Mouse (Mus musculus): ENCODE results near the gene Kalrn. TPM values are rescaled to one million over a fixed set of nuclear protein-coding genes. Genes with fewer than 3 reads are reported as not detected.
"Not testable (repeated sequence)": the region's sequence is repeated elsewhere in the genome, so short reads cannot be mapped to it uniquely, and the experiment has no call there.

Kalrn gene
- total RNA-seq, 2 experiments from 2014 or later = 478 to 544 TPM

- intact Hi-C loops (cut with DNase I) = no loop called here
- peak in 1 of 2 experiments; percentile 47 for DNase-seq (ENCODE audit: low spot score in 2 of 2)
Observed at GRCm38 (mm10) chr16:34334919-34335318, 238.4 kb downstream of the Kalrn start.

DNA sequence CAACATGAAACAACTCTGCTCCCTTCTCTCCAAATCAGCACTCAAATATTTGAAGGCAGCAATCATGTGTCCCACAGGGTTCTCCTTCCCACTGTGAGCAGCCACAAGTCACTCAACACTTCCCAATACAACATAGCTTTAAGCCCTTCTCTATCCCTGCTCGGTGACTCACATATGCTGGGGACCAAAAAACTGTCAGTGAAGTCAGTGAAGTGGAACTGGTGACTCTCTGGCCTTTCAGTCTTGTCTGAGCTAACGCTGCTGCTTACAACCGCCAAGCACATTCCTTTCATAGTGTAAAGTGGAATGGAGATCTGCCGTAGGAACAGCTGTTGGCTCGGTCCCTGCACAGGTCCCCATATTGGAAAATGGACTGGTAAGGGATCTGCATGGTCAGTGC, 241.7 kb downstream of the Kalrn start:
- no peak for DNase-seq (ENCODE audit: low spot score in 2 of 2)
- intact Hi-C loops (cut with DNase I) = no loop called here

GRCm38 (mm10) chr16:34329876-34330275, 243.5 kb downstream of the Kalrn start:
- intact Hi-C loops (cut with DNase I) = no loop called here
- no peak for DNase-seq (ENCODE audit: low spot score in 2 of 2)

DNA sequence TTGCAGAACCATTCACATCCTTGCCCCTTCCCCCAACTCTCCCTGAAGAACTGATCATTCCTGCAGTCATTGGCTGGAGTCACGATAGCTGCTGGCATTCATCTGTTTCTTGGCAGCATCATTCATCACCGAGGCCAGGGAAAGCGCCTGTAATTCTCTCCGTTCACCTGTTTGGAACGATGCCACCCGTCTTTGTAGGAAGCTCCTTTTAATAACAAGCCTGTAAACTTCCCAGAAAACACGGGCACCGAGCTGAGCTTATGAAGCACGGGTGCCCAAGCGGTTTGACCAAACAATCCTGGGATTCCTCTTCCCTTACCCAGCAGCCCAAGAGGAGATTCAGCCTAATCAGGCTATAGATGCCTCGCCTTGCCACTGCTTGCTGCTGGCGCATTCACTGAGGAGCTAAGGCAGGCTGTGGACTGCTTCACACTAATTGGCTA, 243.9 kb downstream of the Kalrn start:
- intact Hi-C loops (cut with DNase I) = no loop called here
- peak; percentile 45 to 48 for DNase-seq (ENCODE audit: low spot score in 2 of 2)

DNA sequence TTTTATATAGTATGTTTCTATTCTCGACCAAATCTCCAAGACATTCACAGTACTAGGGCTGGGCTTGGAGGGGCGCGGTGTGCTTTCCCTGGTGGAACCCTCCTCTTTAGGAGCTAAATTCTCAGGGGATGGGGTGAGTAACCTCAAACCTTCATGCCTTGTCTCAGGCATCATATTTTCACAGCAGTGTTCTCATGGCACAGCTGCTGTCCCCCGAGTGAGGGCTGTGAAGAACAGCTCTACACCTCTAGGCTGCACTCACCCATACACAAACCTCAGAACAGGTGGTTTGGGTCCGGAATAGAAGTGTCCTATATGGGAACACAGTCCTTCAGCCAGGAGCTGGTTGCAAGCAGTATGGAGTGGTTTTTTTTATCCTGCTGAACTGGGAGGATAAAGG, 245.4 kb downstream of the Kalrn start:
- intact Hi-C loops (cut with DNase I) = no loop called here
- DNase-seq (ENCODE audit: low spot score in 2 of 2) = no peak

DNA sequence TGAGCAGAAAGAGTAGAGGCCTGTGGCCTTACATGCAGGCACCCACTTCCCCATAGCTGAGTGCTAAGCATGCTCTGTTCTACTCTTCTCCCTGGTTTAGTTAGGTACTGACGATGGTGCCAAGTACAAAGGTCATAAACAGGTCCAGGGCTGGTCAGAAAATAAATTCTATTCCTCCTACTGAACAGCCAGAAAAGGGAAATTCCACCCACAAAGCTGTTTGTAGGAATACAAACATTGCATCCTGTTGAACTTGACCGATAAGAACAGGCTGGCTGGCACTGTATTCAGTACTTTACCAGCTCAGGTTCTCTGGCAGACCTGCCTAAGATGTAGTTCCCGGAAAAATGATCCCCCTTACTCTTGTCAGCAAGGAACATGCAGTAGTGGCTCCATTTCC, 247.5 kb downstream of the Kalrn start:
- intact Hi-C loops (cut with DNase I) = no loop called here
- DNase-seq (ENCODE audit: low spot score in 2 of 2) = no peak

DNA sequence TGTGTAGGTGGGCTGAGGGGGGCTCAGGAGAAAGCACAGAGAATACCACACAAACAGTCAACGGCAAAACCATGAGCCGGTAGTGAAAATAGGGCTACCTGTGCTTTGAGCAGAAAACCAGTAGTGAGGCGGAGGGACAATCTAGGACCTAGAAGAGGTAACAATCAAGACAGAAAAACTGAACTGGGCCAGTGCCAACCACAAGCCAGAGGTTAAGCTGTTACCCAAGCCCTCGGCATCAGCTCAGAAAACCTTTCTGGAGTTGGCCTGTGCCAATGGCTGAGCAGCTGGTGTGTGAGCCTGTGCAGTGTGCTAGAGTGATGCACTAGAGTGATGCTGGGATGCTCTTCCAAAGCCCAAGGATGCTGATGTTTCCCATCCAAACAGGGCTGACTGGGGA, 248.2 kb downstream of the Kalrn start:
- no peak for DNase-seq (ENCODE audit: low spot score in 2 of 2)
- intact Hi-C loops (cut with DNase I) = no loop called here

GRCm38 (mm10) chr16:34324735-34325134, 248.6 kb downstream of the Kalrn start:
- intact Hi-C loops (cut with DNase I) = no loop called here
- no peak for DNase-seq (ENCODE audit: low spot score in 2 of 2)

GRCm38 (mm10) chr16:34323496-34323895, 249.8 kb downstream of the Kalrn start:
- intact Hi-C loops (cut with DNase I) = no loop called here
- no peak for DNase-seq (ENCODE audit: low spot score in 2 of 2)

- intact Hi-C loops (cut with DNase I) = no loop called here
- DNase-seq (ENCODE audit: low spot score in 2 of 2) = peak in 1 of 2 experiments; percentile 56
Observed at GRCm38 (mm10) chr16:34322546-34322945, 250.8 kb downstream of the Kalrn start.

GRCm38 (mm10) chr16:34321066-34321790, 252.1 kb downstream of the Kalrn start:
- intact Hi-C loops (cut with DNase I) = no loop called here
- DNase-seq (ENCODE audit: low spot score in 2 of 2) = no peak

- DNase-seq (ENCODE audit: low spot score in 2 of 2) = peak in 1 of 2 experiments; percentile 75
- intact Hi-C loops (cut with DNase I) = no loop called here
Observed at GRCm38 (mm10) chr16:34320023-34320800, 253.1 kb downstream of the Kalrn start.

GRCm38 (mm10) chr16:34317110-34317509, 256.2 kb downstream of the Kalrn start:
- no peak for DNase-seq (ENCODE audit: low spot score in 2 of 2)
- intact Hi-C loops (cut with DNase I) = no loop called here

DNA sequence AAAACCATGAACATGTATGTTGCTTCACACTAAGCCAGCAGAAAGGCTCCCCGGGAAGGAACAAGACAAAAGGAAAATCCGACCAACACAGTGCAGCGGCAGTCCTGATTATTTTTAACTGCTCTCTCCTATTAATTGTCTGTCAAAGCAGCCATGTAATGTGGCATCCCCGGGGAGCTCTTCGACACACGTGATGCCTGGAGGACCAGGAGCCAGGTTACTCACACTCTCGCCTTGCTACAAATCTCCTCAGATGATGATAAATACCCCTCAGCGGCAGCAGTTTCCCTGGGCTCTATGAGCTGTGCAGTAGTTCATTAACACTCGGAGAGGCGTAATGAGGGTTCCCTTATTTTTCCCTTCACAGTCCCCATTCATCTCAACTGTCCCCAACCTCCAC, 257.1 kb downstream of the Kalrn start:
- intact Hi-C loops (cut with DNase I) = no loop called here
- DNase-seq (ENCODE audit: low spot score in 2 of 2) = no peak

- intact Hi-C loops (cut with DNase I) = no loop called here
- DNase-seq (ENCODE audit: low spot score in 2 of 2) = no peak
Observed at GRCm38 (mm10) chr16:34314071-34314470, 259.3 kb downstream of the Kalrn start.

DNA sequence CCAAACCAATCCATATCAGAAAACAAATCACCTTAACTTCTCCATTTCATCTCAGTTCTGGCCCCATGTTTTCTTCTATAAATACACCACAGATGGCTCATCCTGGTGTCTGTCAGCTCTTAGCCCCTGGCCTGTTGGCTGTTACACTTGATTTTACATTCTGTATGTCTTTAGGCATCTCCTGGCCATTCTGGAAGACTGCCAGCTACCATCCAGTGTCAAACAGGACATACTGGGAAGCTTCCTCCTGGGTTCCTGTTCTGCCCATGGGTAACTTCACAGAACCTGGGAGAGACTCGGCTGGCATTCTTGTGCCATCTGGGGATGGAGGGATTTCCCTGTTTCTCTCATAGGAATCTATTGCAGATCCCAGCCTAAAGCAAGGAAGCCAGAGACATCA, 261.8 kb downstream of the Kalrn start:
- intact Hi-C loops (cut with DNase I) = no loop called here
- no peak for DNase-seq (ENCODE audit: low spot score in 2 of 2)

- intact Hi-C loops (cut with DNase I) = no loop called here
- DNase-seq (ENCODE audit: low spot score in 2 of 2) = no peak
Observed at GRCm38 (mm10) chr16:34310363-34310762, 263.0 kb downstream of the Kalrn start.

DNA sequence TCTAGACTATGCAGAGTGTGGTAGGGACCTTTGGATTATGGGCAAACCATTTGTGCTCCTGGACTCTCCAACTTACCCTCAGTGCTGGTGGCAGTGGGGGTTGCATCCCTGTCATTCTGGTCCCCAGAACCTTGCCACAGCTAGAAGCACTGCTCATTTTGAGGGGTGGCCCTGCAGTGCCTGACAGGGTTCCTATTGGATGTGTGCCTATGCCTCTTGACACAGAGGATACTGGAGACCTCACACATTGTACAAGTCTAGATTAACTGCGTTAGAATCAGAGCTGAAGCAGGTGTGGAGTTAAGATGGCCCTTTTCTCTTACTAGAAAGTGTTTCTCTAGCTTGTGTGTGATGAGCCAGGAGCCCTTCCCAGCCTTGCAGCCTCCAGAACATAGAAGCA, 265.0 kb downstream of the Kalrn start:
- DNase-seq (ENCODE audit: low spot score in 2 of 2) = no peak
- intact Hi-C loops (cut with DNase I) = no loop called here

DNA sequence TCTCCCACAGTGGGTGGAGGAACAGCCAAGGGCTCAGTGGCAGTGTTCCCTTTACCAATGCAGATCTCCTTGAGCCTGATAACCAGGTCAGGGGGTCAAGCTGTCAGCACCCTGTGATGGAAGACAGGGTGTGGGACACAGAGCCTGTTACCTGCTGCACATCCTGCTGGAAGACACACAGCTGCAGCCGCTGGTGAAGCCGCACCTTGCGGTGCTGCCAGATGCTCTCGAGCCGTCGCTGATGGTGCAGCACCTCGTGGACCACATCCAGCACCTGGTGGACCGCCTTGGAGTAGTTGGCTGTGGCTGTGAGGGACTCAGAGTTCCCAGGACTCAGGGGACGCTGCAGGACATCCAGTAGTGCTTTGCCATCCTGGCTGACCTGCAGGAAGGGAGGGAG, 265.9 kb downstream of the Kalrn start:
- intact Hi-C loops (cut with DNase I) = no loop called here
- DNase-seq (ENCODE audit: low spot score in 2 of 2) = no peak

DNA sequence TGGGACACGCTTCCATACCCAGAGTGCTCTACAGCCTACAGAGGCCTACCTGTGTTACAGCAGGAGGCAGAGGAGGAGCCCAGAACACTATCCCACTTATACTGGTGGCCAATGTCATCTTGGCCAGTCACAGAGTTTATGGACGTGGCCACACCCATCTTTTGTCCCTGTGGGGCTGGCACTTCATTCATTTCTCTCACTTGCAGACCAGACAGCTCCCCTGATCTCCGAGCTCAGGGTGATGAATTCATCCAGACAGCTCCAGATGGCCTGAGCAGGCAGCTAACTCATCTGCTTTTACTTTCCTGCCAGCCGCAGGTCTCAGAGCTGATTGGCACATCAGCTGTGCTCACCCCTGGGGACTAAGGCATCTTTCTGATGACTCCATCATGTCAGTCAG, 267.7 kb downstream of the Kalrn start:
- intact Hi-C loops (cut with DNase I) = no loop called here
- no peak for DNase-seq (ENCODE audit: low spot score in 2 of 2)

- intact Hi-C loops (cut with DNase I) = loop anchor here (5.0 kb wide), 1 partner anchor 398 kb away; no protein-coding TSS in a partner anchor
- DNase-seq (ENCODE audit: low spot score in 2 of 2) = not testable (repeated sequence)
Observed at GRCm38 (mm10) chr16:34303818-34304217, 269.5 kb downstream of the Kalrn start.
